Mouse (Mus musculus) kidney, embryonic 14.5 days (tissue): ENCODE measurements at regions not wholly inside any gene's neighbourhood (a gene's known extent, or its start where the extent isn't known, plus 50 kb on each side); places are given as distances from the start of the nearest gene placed in this dataset.

ENCODE experiments used
- ATAC-seq: fragments of 200-750 bp; cut with Nextera tagmentation; 2 replicates; pipeline ENCODE4 v1.8.0; 2017; ENCODE audit warnings: moderate number of reproducible peaks, mild to moderate bottlenecking, moderate TSS enrichment, moderate library complexity; ENCODE audit not compliant: low FRiP score, low TSS enrichment
- H3K27ac ChIP-seq: fragments of 300-500 bp; sonication (generic); 2 replicates; pipeline ENCODE4 v1.5.1; 2014; ENCODE audit warnings: low read depth, mild to moderate bottlenecking, low read length, moderate library complexity, mixed read lengths
- H3K27me3 ChIP-seq: fragments of 300-500 bp; sonication (generic); 2 replicates; pipeline ENCODE4 v1.6.1; 2014; ENCODE audit warnings: mild to moderate bottlenecking, low read length; ENCODE audit not compliant: control insufficient read depth, insufficient read depth
- H3K36me3 ChIP-seq: fragments of 300-500 bp; sonication (generic); 2 replicates; pipeline ENCODE4 v1.6.1; 2014; ENCODE audit warnings: low read length, mixed read lengths; ENCODE audit not compliant: control insufficient read depth, insufficient read depth
- H3K4me1 ChIP-seq: fragments of 300-500 bp; sonication (generic); 2 replicates; pipeline ENCODE4 v1.6.1; 2014; ENCODE audit warnings: low read length, mixed read lengths; ENCODE audit not compliant: control insufficient read depth, insufficient read depth
- H3K4me2 ChIP-seq: fragments of 300-500 bp; sonication (generic); replicated peaks from 2 replicates; pipeline ENCODE4 v1.6.1; 2014; ENCODE audit warnings: low read depth, mild to moderate bottlenecking, low read length
- H3K4me3 ChIP-seq: fragments of 300-500 bp; sonication (generic); 2 replicates; pipeline ENCODE4 v1.5.1; 2014; ENCODE audit warnings: mild to moderate bottlenecking, low read length
- H3K9ac ChIP-seq: fragments of 300-500 bp; sonication (generic); 2 replicates; pipeline ENCODE4 v1.6.1; 2014; ENCODE audit warnings: low read depth, mild to moderate bottlenecking, low read length, moderate library complexity
- H3K9me3 ChIP-seq: fragments of 300-500 bp; sonication (generic); 2 replicates; pipeline ENCODE4 v1.6.1; 2016; ENCODE audit warnings: low read length; ENCODE audit not compliant: control insufficient read depth
- WGBS: fragments of 180-500 bp; shearing (Covaris S2); extraction: QIAGEN DNeasy Blood & Tissue Kit; methylation state at CpG from one replicate; pipeline ENCODE4 v1.1.7; 2014; 5-methylcytosine and 5-hydroxymethylcytosine counted together

DNA sequence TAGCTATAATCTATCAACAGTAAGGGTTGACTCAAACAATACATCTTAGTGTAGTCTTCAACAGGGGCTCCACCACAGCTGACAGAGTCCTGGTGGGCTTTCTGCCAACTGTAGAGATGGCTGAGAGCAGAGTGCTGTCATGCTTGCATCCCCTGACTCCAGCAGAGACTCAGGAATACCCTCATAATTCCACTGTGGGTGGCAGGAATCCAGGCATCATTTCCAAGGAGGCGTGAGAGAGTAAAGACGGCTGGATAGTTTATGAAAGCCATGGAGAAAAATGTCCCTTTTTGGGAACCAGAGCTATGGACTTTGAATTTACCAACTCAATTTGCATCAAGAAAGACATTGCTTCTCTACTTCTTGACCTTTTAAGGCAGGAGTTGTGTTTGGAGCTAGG lies 87.8 kb upstream of the Camk1g start:
- Histone ChIP-seq H3K27me3 (no peaks in the 10 kb centered on the region), H3K4me3 (no peak overlapping the region), H3K9me3 (no peaks in the 10 kb centered on the region), H3K36me3 (no peaks in the 10 kb centered on the region), H3K4me2 (no peak overlapping the region), H3K9ac (no peak overlapping the region), H3K4me1 (no peaks in the 10 kb centered on the region), H3K27ac (no peak overlapping the region)
- WGBS = 86% methylated on average over 2 of the region's 2 CpGs
- no peak for ATAC-seq

- no peak overlapping the region for H3K27ac ChIP-seq
- H3K9me3 ChIP-seq = no peaks in the 10 kb centered on the region
- no peaks in the 10 kb centered on the region for H3K36me3 ChIP-seq
- ATAC-seq = no peak
- no peaks in the 10 kb centered on the region for H3K27me3 ChIP-seq
- H3K9ac ChIP-seq = no peak overlapping the region
- H3K4me2 ChIP-seq = no peak overlapping the region
- 75% methylated on average over 2 of the region's 2 CpGs for WGBS
- no peak overlapping the region for H3K4me3 ChIP-seq
- H3K4me1 ChIP-seq = peaks cover 12% of the 10 kb centered on the region
Observed at GRCm38 (mm10) chr1:193453654-193454053, 83.6 kb upstream of the Camk1g start.

DNA sequence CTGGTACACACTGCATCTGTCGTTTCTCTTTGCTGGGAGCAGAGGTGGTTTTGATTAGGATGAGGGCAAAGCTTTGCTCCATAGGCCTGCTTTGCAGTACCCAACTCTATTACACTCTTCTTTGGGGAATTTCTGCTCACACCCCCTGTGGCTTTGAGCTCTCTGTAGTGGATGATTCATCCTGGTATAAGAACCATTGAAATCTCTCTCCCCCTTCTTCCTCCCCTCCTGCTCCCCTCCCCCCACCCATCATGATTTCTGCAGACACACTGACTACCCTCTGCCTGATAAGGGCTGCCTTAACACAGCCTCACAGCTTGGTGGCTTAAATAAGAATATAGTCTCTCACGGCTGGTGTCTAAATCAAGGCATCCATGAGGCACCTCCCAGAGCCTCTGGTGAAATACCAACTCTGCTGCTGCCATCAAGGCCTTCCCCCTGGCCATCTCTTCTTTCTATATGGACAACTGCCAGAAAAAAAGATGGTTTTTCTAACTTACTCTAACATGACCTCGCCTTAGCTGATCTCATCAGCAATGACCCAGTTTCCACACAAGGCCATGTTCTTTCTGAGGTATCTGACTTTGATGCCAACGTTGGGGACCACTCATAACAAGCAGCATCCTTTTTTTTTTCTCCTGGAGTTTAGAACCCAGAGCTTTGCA lies 81.5 kb upstream of the Camk1g start:
- Histone ChIP-seq H3K36me3 (no peaks in the 10 kb centered on the region), H3K9me3 (no peaks in the 10 kb centered on the region), H3K27ac (no peak overlapping the region), H3K27me3 (no peaks in the 10 kb centered on the region), H3K4me2 (no peak overlapping the region), H3K4me3 (no peak overlapping the region), H3K4me1 (peaks cover 12% of the 10 kb centered on the region), H3K9ac (no peak overlapping the region)
- ATAC-seq = no peak
- 73% methylated on average over 4 of the region's 4 CpGs for WGBS

GRCm38 (mm10) chr1:193450814-193451213 lies 80.7 kb upstream of the Camk1g start:
- Histone ChIP-seq H3K4me1 (peaks cover 12% of the 10 kb centered on the region), H3K27ac (no peak overlapping the region), H3K36me3 (no peaks in the 10 kb centered on the region), H3K4me2 (no peak overlapping the region), H3K9ac (no peak overlapping the region), H3K27me3 (no peaks in the 10 kb centered on the region), H3K9me3 (no peaks in the 10 kb centered on the region), H3K4me3 (no peak overlapping the region)
- no peak for ATAC-seq
- WGBS = 56% methylated on average over 3 of the region's 3 CpGs

DNA sequence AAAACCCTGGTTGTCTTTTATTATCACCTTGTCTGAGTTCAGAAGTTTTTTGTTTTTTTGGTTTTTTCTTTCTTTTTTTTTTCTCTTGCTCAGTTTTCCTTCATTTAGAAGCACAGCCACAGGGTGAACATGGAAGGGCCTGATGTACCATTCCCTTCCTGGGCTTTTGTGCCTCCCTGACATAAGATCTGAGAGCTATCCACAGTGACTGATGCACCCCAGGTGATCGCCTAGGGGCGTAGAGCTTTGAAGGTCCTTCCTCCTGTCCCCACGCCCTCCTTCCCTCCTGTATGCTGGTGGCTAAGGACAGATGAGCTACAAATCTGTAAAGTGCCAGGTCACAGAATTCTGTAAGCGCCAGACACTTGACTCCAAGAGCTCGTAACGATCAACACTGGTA lies 80.1 kb upstream of the Camk1g start:
- no peak for ATAC-seq
- Histone ChIP-seq H3K4me1 (peaks cover 12% of the 10 kb centered on the region), H3K4me2 (no peak overlapping the region), H3K9me3 (no peaks in the 10 kb centered on the region), H3K27ac (peak overlapping the region; percentile 80; the same call in 1 of the 2 replicates), H3K9ac (no peak overlapping the region), H3K36me3 (no peaks in the 10 kb centered on the region), H3K27me3 (no peaks in the 10 kb centered on the region), H3K4me3 (no peak overlapping the region)
- WGBS = 68% methylated on average over 6 of the region's 6 CpGs

DNA sequence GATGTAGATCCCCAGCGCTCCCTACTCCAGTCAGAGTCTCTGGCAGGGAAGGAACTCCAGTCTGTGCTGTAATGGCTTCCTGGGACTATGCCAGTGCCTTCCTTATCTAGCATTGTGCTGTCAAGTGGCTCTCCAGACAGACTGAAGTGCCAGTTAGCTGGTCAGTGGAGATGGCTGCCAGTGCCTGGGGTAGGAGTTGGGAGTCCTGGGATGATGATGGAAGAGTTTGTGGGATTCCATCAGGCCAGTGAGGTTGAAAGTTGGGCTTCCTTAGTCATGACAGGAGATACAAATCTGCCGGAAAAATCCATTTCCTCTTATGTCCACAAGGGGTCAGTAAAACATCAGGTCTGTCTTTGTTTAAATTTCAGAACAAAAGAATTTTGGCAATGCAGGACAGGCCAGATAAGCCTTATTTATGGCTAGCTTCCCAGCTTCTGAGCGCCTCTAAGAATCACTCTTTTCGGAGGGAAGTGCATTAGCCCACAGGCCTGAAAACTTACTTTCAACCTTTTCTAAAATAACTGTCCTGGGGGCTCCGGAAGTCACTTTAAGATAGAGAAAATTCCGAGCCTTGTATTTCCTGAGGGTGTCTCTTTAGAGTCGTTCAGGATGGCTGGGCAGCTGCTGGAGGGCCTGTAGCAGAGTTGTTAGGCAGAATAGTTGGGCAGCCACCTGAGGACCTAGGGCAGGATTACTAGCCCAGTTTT lies 79.5 kb upstream of the Camk1g start:
- Histone ChIP-seq H3K9ac (no peak overlapping the region), H3K27ac (peak overlapping the region; percentile 80), H3K27me3 (no peaks in the 10 kb centered on the region), H3K9me3 (no peaks in the 10 kb centered on the region), H3K4me3 (no peak overlapping the region), H3K4me1 (peaks cover 12% of the 10 kb centered on the region), H3K4me2 (no peak overlapping the region), H3K36me3 (no peaks in the 10 kb centered on the region)
- peak; percentile 74 for ATAC-seq
- 6% methylated on average over 7 of the region's 7 CpGs for WGBS

DNA sequence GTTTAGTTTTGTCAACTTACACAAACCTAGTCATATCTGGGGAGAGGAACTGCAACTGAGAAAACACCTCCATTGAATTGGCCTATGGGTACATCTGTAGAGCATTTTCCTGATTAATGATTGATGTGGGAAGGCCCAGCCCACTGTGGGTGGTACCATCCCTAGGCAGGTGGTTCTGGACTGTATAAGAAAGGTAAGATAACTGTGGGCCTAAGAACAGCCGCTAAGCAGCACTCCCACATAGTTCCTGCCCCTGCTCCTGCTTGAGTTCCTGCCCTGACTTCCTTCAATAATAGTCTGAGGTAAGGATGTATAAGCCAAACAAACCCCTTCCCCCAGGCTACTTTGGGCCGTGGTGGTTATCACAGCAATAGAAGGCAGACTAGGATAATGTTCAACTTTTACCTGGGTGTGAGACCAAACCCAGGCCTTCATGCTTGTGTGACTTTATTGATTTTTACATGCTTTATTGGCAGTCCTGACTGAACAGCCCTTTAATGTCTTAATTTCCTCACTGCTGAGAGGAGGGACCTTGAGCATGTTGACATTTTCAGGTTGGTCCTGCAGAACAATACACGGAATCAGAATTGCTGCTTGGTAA lies 78.8 kb upstream of the Camk1g start:
- H3K36me3 ChIP-seq = no peaks in the 10 kb centered on the region
- H3K9ac ChIP-seq = no peak overlapping the region
- H3K4me3 ChIP-seq = no peak overlapping the region
- H3K4me1 ChIP-seq = peaks cover 12% of the 10 kb centered on the region
- WGBS = 53% methylated on average over 3 of the region's 3 CpGs
- ATAC-seq = peak; percentile 50; the same call in 1 of the 2 replicates
- H3K27ac ChIP-seq = peak overlapping the region; percentile 80; the same call in 1 of the 2 replicates
- H3K27me3 ChIP-seq = no peaks in the 10 kb centered on the region
- no peak overlapping the region for H3K4me2 ChIP-seq
- no peaks in the 10 kb centered on the region for H3K9me3 ChIP-seq

DNA sequence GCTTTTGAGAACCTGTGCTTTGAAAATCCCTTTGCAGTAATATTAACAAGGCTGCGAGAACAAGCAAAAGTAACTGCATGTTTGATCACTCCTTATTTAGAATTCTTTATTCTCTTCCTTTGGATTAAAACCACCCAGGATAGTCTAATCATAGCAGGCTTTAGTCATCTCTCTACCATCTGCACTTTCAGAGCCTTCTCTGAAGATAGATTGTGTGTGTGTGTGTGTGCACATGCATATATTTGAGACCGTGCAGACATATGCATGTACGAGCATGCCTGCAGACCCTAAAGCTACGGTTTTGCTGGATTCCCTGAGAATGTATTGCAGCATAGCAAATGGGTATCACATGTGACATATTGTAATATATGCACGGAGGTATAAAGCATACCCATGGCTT lies 77.5 kb upstream of the Camk1g start:
- WGBS = 93% methylated on average over 5 of the region's 5 CpGs
- Histone ChIP-seq H3K9ac (no peak overlapping the region), H3K4me3 (no peak overlapping the region), H3K4me2 (no peak overlapping the region), H3K4me1 (peaks cover 12% of the 10 kb centered on the region), H3K9me3 (no peaks in the 10 kb centered on the region), H3K36me3 (no peaks in the 10 kb centered on the region), H3K27me3 (no peaks in the 10 kb centered on the region), H3K27ac (no peak overlapping the region)
- ATAC-seq = no peak
